Mouse (Mus musculus) testis, adult 10 weeks (tissue): Measurements from ENCODE around the gene Slc2a6. TPM values are rescaled to one million over a fixed set of nuclear protein-coding genes. Genes with fewer than 3 reads are reported as not detected.

ENCODE experiments used
- polyA plus RNA-seq: library from polyadenylated mRNA; stranded (reverse); fragments of 350-450 nt; fragmentation: Illumina TruSeq; extraction: RNeasy Lipid Tissue Mini Kit (QIAGEN cat#74804); gene quantifications from one replicate; pipeline ENCODE4 v1.2.3, GENCODE M21; 2014; ENCODE audit warnings: low read depth, low replicate concordance

Gene Slc2a6
- polyA plus RNA-seq: not detected

DNA sequence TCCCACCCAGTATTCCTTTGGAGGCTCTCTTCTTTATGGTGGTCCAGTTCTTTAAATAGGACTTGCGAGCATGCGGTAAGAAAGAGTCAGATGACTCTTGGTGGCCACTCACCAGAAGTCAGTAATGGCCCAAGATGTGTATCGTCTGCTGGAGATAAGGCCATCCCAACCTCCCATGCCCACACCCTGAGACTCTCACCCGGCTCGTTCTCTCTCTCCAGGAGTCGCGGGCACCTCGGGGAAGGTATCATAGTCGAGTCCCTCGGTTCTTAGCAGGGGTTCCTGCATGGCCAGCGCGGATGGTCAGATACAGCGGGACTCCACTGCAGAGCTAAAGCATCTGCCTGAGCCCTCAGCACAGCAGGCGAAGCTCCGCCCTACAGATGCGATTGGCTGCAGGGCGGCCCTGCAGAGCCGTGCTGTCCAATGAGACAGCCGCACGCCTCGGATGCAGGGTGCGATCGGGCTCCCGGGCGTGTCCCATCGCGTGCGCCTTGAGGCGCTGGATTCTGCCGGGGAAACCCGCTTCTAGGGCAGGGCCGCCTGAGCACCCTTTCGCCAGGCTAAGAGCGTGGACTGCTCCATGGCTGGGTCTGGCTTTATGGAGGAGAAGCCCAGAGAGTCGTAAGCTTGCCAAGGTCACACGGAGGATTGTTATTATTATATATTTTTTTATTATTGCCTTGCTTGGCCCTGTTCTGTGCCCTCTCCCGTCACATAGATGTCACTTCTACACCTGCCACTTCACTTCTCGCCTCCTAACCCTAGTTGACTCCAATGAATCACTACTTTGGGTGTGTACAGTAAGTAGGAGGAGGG is at the start of gene Slc2a6:
Gene Slc2a6 (minus strand): TSS at position 381 of the 819 bp plus-strand sequence.

DNA sequence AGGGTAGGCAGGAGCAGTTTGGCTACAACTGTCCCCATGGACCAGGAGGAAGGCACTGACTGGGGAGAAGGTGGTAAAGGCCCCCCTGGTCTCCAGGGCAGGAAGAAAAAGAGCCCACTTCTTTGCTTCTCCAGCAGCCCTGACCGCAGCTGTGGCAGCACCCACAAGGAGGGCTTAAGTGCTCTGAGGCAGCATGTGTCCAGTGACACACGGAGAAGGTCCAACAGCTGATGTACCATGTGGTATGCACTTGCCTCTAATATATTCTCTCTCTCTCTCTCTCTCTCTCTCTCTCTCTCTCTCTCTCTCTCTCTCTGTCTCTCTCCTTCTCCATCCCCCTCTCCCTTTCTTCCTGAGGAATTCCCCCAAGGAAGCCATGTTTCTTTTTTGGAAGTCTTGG is 44.2 kb upstream of the Slc2a6 start, which contains the start of gene Mymk:
Gene Mymk (minus strand): TSS at position 202 of the 400 bp plus-strand sequence.

DNA sequence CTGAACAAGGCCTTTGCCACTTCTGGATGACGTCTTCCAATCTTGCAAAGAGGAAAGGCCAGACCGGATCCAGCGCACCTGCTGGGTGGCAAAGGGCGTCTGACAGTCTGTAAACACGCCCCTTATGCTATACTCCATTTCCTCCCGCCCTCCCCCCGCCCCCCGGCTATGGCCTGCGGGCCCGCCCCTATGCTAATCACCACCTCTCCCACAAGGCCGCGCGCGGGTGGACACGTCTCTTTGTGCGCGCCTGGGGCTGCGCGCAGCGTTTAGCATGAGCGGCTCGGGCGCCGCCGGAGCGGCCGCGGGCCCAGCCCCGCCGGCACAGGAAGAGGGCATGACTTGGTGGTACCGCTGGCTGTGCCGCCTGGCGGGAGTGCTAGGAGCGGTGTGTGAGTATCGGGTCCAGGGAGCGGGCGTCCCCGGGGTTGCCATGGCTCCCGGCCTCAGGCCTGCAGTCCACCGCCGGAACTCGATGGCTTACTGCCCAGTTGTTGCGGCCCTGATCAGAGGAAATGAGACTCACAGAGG is 18.0 kb downstream of the Slc2a6 start, which contains the start of gene Cacfd1:
Gene Cacfd1 (plus strand): TSS at position 213 of the 531 bp plus-strand sequence.

DNA sequence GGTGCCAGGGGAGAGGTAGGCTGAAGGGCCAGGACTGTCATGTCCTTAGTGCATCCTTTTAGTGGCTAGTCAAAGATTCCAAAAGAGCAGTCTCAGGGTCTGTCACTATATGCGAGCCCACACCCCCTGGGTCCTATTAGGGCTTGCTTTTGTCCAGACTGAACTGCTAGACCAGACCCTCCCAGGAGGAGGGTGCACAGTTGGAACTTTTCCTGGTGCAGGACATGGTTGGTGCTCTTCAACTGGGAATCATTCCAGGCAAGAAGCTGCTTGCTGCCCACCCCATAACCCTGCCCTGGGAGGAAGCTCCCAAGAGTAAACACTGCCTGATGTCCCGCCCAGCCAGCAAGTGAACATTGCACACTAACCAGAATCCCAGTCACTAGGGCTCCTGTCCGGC is 54.7 kb downstream of the Slc2a6 start, which contains the start of gene Adamts13:
Gene Adamts13 (plus strand): TSS at position 301 of the 400 bp plus-strand sequence.

Other genes with a start within 250 kb of the Slc2a6 start
- 0.94 TPM for gene Abo, start 163.0 kb downstream of the Slc2a6 start, polyA plus RNA-seq
- gene Surf6, start 125.1 kb downstream of the Slc2a6 start, polyA plus RNA-seq: 5.9 TPM
- gene Med22, start 117.3 kb downstream of the Slc2a6 start, polyA plus RNA-seq: 5.3 TPM
- gene Rpl7a, start 117.2 kb downstream of the Slc2a6 start, polyA plus RNA-seq: 24.2 TPM
- 4.6 TPM for gene Surf2, start 111.6 kb downstream of the Slc2a6 start, polyA plus RNA-seq
- gene Surf1, start 111.5 kb downstream of the Slc2a6 start, polyA plus RNA-seq: 13.2 TPM
- 59.1 TPM for gene Surf4, start 94.1 kb downstream of the Slc2a6 start, polyA plus RNA-seq
- 114 TPM for gene Stkld1, start 94.0 kb downstream of the Slc2a6 start, polyA plus RNA-seq
- gene Rexo4, start 63.6 kb downstream of the Slc2a6 start, polyA plus RNA-seq: 27.9 TPM
- gene Adamts13, start 54.6 kb downstream of the Slc2a6 start, polyA plus RNA-seq: not detected
- 5.6 TPM for gene Cacfd1, start 18.1 kb downstream of the Slc2a6 start, polyA plus RNA-seq
- gene Mymk, start 44.2 kb upstream of the Slc2a6 start, polyA plus RNA-seq: not detected
- not detected for gene Adamtsl2, start 51.4 kb upstream of the Slc2a6 start, polyA plus RNA-seq
- gene Fam163b, start 114.5 kb upstream of the Slc2a6 start, polyA plus RNA-seq: not detected
- not detected for gene Dbh, start 137.2 kb upstream of the Slc2a6 start, polyA plus RNA-seq
- 0.34 TPM for gene Sardh, start 220.3 kb upstream of the Slc2a6 start, polyA plus RNA-seq